Mouse (Mus musculus): ENCODE data around the gene Zbtb16.

- TF ChIP-seq POLR2A (IDR thresholded peaks at IDR 0.05; ENCODE audit: insufficient read length, low read depth) (no peak), MYOG (IDR thresholded peaks at IDR 0.05; ENCODE audit: control insufficient read depth in 1 of 3, insufficient read depth in 1 of 3, insufficient read length in 2 of 3, low read depth in 2 of 3) (no peak), USF1 (IDR thresholded peaks at IDR 0.05; ENCODE audit: low read depth) (no peak), CEBPB (IDR thresholded peaks at IDR 0.05; ENCODE audit: insufficient read depth, poor library complexity, severe bottlenecking) (no peak), TCF12 (IDR thresholded peaks at IDR 0.05; ENCODE audit: insufficient read depth, poor library complexity, severe bottlenecking) (no peak), E2F4 (IDR thresholded peaks at IDR 0.05; ENCODE audit: insufficient read depth) (no peak), MYOD1 (IDR thresholded peaks at IDR 0.05; ENCODE audit: control insufficient read depth in 1 of 3, insufficient read length in 2 of 3, low read depth in 2 of 3) (no peak), POLR2AphosphoS2 (IDR thresholded peaks at IDR 0.05; ENCODE audit: insufficient read length, low read depth) (no peak), SRF (IDR thresholded peaks at IDR 0.05; ENCODE audit: control insufficient read depth, insufficient read length, low read depth) (no peak), REST (IDR thresholded peaks at IDR 0.05; ENCODE audit: insufficient read depth, insufficient read length) (no peak)
Measured at GRCm38 (mm10) chr9:48604939-48605598, 231.0 kb downstream of the Zbtb16 start, which contains the start of gene Nnmt.
